Mouse (Mus musculus) heart, postnatal 0 days (tissue): ENCODE measurements around the gene Tex19.2. TPM values are rescaled to one million over a fixed set of nuclear protein-coding genes. Genes with fewer than 3 reads are reported as not detected.

Experiments used
- ATAC-seq: fragments of 200-750 bp; cut with Nextera tagmentation; 2 replicates; pipeline ENCODE4 v1.8.0; 2017; ENCODE audit warnings: low read depth, moderate number of reproducible peaks, moderate library complexity; ENCODE audit not compliant: insufficient read depth
- DNase-seq: peaks from one replicate; pipeline ENCODE4 v3.0.0-alpha.2; 2016; ENCODE audit warnings: low spot score
- H3K27ac ChIP-seq: fragments of 300-500 bp; sonication (generic); 2 replicates; pipeline ENCODE4 v1.5.1; 2014; ENCODE audit warnings: low read depth, mild to moderate bottlenecking
- H3K27me3 ChIP-seq: fragments of 300-500 bp; sonication (generic); 2 replicates; pipeline ENCODE4 v1.6.1; 2014; ENCODE audit warnings: low read length, mixed read lengths; ENCODE audit not compliant: control insufficient read depth, insufficient read depth
- H3K36me3 ChIP-seq: fragments of 300-500 bp; sonication (generic); replicated peaks from 2 replicates; pipeline ENCODE4 v1.6.1; 2014; ENCODE audit warnings: low read length, mixed read lengths; ENCODE audit not compliant: control insufficient read depth, insufficient read depth
- H3K4me1 ChIP-seq: fragments of 300-500 bp; sonication (generic); 2 replicates; pipeline ENCODE4 v1.6.1; 2014; ENCODE audit warnings: antibody characterized with exemption; ENCODE audit not compliant: control insufficient read depth, insufficient read depth
- H3K4me2 ChIP-seq: fragments of 300-500 bp; sonication (generic); 2 replicates; pipeline ENCODE4 v1.6.1; 2014; ENCODE audit warnings: low read depth, mild to moderate bottlenecking, low read length, moderate library complexity
- H3K4me3 ChIP-seq: fragments of 300-500 bp; sonication (generic); 2 replicates; pipeline ENCODE4 v1.5.1; 2014; ENCODE audit warnings: low read depth, low read length
- H3K9ac ChIP-seq: fragments of 300-500 bp; sonication (generic); replicated peaks from 2 replicates; pipeline ENCODE4 v1.6.1; 2014; ENCODE audit warnings: low read depth, low read length, mixed read lengths
- H3K9me3 ChIP-seq: fragments of 300-500 bp; sonication (generic); replicated peaks from 2 replicates; pipeline ENCODE4 v1.6.1; 2016; ENCODE audit warnings: low read length; ENCODE audit not compliant: control insufficient read depth
- CTCF ChIP-seq: IDR thresholded peaks from 2 replicates; pipeline ENCODE4 v1.5.1; 2016; ENCODE audit warnings: antibody characterized with exemption, control low read depth, low read depth
- EP300 ChIP-seq: IDR thresholded peaks from 2 replicates; pipeline ENCODE4 v1.6.1; 2016; ENCODE audit warnings: antibody characterized with exemption, low read depth
- WGBS: fragments of 180-500 bp; shearing (Covaris S2); extraction: QIAGEN DNeasy Blood & Tissue Kit; methylation state at CpG from one replicate; pipeline ENCODE4 v1.1.7; 2014; 5-methylcytosine and 5-hydroxymethylcytosine counted together
- polyA plus RNA-seq: library from polyadenylated mRNA; unstranded; fragments of >200 nt; fragmentation: Nextera tagmentation; extraction: Ambion mirVana; gene quantifications from 2 replicates; pipeline ENCODE4 v1.2.1, GENCODE M21; 2015
- total RNA-seq: library from RNA; depleted of rRNA; stranded (reverse); fragments of >200 nt; gene quantifications from 2 replicates; pipeline ENCODE4 v1.2.3, GENCODE M21; 2014; ENCODE audit warnings: low replicate concordance; rRNA removed

Tex19.2 gene
- total RNA-seq (not detected in 2 replicates), polyA plus RNA-seq (not detected in 2 replicates)

- H3K27me3 ChIP-seq: no peaks in the 10 kb centered on the region
- H3K27ac ChIP-seq: no peak within 1 kb of the TSS
- TF ChIP-seq CTCF: no peak
- no peak for TF ChIP-seq EP300
- H3K9me3 ChIP-seq: no peaks in the 10 kb centered on the region
- H3K4me3 ChIP-seq: no peak within 1 kb of the TSS
- H3K36me3 ChIP-seq: no peaks in the 10 kb centered on the region
- no peak for ATAC-seq
- WGBS: 79% methylated on average over 3 of the region's 3 CpGs
- no peak within 1 kb of the TSS for H3K4me2 ChIP-seq
- peaks cover 13% of the 10 kb centered on the region; the same call in 1 of the 2 replicates for H3K4me1 ChIP-seq
- DNase-seq: no peak
- H3K9ac ChIP-seq: no peak within 1 kb of the TSS
These were observed at the start of gene Tex19.2 for GRCm38 (mm10) chr11:121118577-121118976. Tex19.2 (minus strand) TSS chr11:121118677.

GRCm38 (mm10) chr11:121163751-121164150 is 45.3 kb upstream of the Tex19.2 start:
- Histone ChIP-seq H3K36me3 (no peaks in the 10 kb centered on the region), H3K4me1 (no peaks in the 10 kb centered on the region), H3K4me3 (no peak overlapping the region), H3K9ac (no peak overlapping the region), H3K4me2 (no peak overlapping the region), H3K27ac (no peak overlapping the region), H3K9me3 (no peaks in the 10 kb centered on the region), H3K27me3 (no peaks in the 10 kb centered on the region)
- DNase-seq (no peak), ATAC-seq (no peak)
- WGBS: 76% methylated on average over 4 of the region's 4 CpGs
- TF ChIP-seq CTCF (no peak), EP300 (no peak)

GRCm38 (mm10) chr11:121160636-121161346 is 42.3 kb upstream of the Tex19.2 start:
- no peak overlapping the region for H3K4me2 ChIP-seq
- no peaks in the 10 kb centered on the region for H3K36me3 ChIP-seq
- 91% methylated on average over 26 of the region's 26 CpGs for WGBS
- ATAC-seq: no peak
- H3K9me3 ChIP-seq: no peaks in the 10 kb centered on the region
- H3K9ac ChIP-seq: no peak overlapping the region
- peaks cover 25% of the 10 kb centered on the region for H3K27me3 ChIP-seq
- peaks cover 4% of the 10 kb centered on the region for H3K4me1 ChIP-seq
- no peak for DNase-seq
- H3K4me3 ChIP-seq: no peak overlapping the region
- TF ChIP-seq EP300: no peak
- no peak for TF ChIP-seq CTCF
- no peak overlapping the region for H3K27ac ChIP-seq

- H3K36me3 ChIP-seq: no peaks in the 10 kb centered on the region
- 79% methylated on average over 5 of the region's 5 CpGs for WGBS
- H3K9me3 ChIP-seq: no peaks in the 10 kb centered on the region
- H3K9ac ChIP-seq: no peak within 1 kb of the TSS
- H3K27ac ChIP-seq: no peak within 1 kb of the TSS
- peaks cover 33% of the 10 kb centered on the region for H3K27me3 ChIP-seq
- ATAC-seq: no peak
- no peak for DNase-seq
- peaks cover 4% of the 10 kb centered on the region for H3K4me1 ChIP-seq
- no peak within 1 kb of the TSS for H3K4me3 ChIP-seq
- TF ChIP-seq EP300: no peak
- no peak for TF ChIP-seq CTCF
- H3K4me2 ChIP-seq: no peak within 1 kb of the TSS
These were observed 41.5 kb upstream of the Tex19.2 start, which contains the start of gene Uts2r for GRCm38 (mm10) chr11:121159971-121160370. Uts2r (plus strand) TSS chr11:121160271.

GRCm38 (mm10) chr11:121156411-121156891 is 38.0 kb upstream of the Tex19.2 start:
- WGBS: under 1% methylated on average over 45 of the region's 45 CpGs

More at GRCm38 (mm10) chr11:121156411-121156891, 38.0 kb upstream of the Tex19.2 start:
- no peaks in the 10 kb centered on the region for H3K9me3 ChIP-seq
- no peak overlapping the region for H3K9ac ChIP-seq
- DNase-seq (no peak), ATAC-seq (peak; percentile 44; the same call in 1 of the 2 replicates)
- peaks cover 38% of the 10 kb centered on the region for H3K27me3 ChIP-seq
- H3K4me2 ChIP-seq: peak overlapping the region; percentile 59
- H3K4me3 ChIP-seq: peak overlapping the region; percentile 35
- TF ChIP-seq CTCF (no peak), EP300 (no peak)
- no peaks in the 10 kb centered on the region for H3K36me3 ChIP-seq
- H3K27ac ChIP-seq: no peak overlapping the region
- peaks cover 4% of the 10 kb centered on the region for H3K4me1 ChIP-seq
